Mouse (Mus musculus) heart, adult 9 months (tissue): ENCODE results near the gene Draxin.
"Not testable (repeated sequence)": the region's sequence is repeated elsewhere in the genome, so short reads cannot be mapped to it uniquely, and the experiment has no call there.

Source experiments
- DNase-seq, 2 experiments: peaks; one replicate each; pipeline ENCODE4 v3.0.0; 2022; ENCODE audit warnings: low spot score in 2 of 2

Gene Draxin

DNA sequence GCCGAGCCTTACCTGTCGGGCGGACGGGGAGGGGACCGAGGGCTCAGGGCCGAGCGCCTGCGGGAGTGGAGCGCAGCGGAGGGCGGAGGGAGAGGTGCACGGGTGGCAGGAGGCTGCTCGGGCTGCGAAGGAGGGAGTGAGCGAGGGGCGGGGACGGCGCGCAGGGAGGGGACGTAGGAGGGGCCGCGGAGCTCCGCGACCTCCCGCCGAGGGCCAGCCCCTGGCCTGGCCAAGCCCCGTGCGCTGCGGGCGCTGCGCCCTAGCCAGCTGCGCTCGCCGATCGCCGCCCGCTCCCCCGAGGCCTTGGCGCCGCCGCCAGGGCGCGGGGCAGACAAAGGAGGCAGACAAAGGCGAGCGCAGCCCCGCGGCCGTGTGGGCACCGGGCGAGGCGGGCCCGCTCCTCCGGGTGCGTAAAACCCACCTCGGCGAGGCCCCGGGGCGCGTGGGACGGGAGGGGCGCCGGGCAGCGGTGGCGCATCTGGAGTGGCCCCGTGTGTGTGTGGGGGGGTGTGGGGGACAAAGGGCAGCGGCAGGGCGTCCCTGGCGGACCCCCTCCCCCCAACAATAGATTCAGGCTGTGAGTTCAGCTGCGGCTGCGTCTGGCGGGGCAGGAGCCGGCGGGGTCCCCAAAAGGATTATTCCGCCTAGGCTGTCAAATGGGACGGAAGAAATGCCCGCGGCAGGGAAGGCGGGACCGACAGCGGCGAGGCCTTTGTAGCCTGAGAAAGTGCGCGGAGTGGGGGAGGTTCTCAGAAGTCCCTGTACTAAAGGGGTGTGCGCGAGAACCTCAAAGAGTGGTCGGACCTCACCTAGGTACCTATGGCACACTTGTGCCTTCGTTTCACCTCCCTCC lies at the start of gene Draxin:
Draxin (minus strand) TSS at position 138 of the 853 bp plus-strand sequence.
- DNase-seq = no peak

DNA sequence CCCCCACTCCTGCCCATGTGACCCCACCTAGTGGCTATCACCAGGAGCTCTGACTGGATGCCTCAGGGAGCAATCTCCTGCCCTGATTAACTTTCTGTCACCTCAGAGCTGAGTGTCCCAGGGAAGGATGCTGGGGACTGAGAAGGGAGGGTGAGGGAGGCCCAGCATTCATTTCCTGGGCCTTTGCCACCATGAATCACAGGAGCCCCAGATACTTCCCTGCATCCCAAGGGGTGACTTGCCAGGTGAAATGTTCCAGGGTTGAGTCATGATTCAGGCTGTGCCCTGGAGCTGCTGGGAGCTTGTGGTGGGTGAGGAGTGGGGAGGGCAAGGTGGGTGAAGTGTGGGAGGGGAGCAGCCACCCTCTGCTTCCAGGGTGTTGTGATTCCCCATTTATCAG lies 47.2 kb upstream of the Draxin start:
- DNase-seq = no peak

- not testable (repeated sequence) for DNase-seq
These were observed 46.1 kb upstream of the Draxin start for GRCm38 (mm10) chr4:148176603-148177002.

DNA sequence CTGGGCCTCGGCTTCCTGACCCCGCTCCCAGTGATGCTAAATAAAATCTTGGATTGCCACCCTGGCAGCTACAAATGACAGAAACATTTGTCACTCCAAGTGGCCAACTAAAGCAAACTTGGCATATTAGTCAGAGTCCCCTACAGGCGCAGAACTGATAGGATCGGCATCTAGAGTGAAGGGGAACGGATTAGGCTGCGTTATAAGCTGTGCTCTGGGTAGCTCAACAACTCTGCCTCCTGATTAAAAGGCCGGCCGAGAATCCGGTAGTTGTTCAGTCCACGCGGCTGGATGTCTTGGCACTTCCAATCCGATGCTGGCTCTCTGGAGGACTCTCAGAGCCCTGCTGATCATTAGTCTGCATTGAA lies 44.0 kb upstream of the Draxin start:
- DNase-seq = no peak

- no peak for DNase-seq
These were observed 43.5 kb upstream of the Draxin start for GRCm38 (mm10) chr4:148173811-148174494.

DNA sequence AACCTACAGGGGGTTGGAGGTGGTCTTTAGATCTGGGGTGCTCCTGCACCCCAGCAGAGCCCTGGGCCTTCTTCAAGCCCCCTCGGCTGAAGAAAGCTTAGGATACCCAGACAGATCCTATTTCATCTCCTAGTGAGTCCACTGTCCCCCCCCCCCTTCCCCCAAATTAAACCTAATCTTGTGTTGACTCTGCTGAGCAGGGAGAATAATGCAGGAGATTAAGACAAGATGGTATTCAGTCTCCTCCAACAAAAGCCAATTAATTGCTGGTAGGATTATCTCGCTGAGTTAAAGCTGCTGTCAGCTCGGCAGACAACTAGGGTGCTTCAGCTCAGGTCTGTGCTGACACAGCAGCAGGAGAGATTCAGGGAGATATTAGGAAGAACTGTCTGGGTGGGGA lies 40.8 kb upstream of the Draxin start:
- no peak for DNase-seq

DNA sequence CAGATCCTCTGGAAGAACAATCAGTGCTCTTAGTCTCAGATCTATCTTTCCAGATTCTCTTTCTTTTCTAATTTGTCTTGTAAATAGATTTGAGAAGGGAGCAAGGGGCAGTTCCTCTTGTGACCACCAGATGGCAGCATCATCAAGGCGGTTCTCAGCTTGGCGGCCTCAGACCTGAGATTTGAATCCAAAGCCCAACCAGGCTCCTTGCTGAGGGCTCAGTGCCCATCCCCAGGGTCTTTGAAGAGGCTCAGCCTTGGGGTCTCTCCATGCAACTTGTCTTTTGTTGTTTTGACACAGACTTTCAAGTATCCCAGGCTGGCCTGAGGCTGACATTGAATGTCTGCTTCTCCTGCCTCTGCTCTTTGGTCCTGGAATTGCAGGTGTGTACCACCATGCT lies 40.3 kb upstream of the Draxin start:
- DNase-seq = peak in 1 of 2 experiments; percentile 35

DNA sequence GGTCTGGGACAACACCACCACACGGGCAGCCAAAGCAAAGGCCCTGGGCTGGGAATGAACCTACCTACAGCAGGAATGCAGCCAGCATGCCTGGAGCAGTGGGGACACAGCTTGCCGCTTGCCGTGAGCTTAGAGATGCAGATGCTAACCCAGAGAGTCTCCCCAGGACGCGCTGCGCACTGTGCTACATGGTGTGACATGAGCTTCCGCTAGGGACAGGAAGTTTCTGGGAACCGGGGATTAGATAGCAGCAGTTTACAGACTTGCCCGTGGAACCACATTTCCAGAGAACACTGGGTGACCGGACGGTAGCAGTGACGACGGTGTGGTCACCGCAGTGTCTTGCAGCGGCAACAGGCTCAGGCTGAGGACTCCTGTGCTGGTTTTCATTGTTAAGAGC lies 39.1 kb upstream of the Draxin start:
- DNase-seq = no peak

DNA sequence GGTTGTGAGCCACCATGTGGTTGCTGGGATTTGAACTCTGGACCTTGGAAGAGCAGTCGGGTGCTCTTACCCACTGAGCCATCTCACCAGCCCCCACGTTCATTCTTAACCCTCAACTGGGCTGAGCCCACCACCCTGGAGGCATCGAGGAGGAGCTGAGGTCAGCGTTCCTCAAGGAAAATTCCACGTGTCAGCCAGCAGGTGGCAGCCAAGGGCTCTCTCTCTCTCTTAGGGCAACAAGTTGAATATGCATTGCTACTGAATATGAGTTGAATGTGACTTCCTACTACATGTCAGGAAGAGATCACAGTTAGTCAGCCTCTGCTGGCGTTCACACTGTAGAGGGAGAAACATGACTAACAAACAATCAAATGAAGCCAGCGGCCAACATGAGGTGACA lies 37.8 kb upstream of the Draxin start:
- peak in 1 of 2 experiments; percentile 34 for DNase-seq

DNA sequence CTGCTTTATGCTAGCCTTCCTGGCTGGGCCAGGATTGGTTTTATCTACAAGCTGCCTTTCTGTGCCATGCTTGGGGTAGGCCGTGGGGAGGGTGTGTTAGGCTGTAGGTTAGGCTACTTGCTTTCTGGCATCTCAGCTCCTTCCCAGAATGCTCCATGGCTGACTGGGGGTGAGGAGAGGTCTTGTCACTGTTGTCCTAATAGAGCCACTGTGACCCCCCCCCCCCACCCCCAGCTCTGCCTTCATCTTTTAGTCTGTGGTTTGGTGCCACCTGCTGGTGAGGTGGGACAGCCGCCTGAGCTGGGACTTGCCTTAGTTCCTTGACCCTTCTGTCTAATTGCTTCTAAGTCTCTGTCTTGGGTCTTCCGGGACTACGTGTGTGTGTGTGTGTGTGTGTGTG lies 36.5 kb upstream of the Draxin start:
- peak in 1 of 2 experiments; percentile 36 for DNase-seq

- no peak for DNase-seq
These were observed 35.9 kb upstream of the Draxin start for GRCm38 (mm10) chr4:148166431-148166830.

DNA sequence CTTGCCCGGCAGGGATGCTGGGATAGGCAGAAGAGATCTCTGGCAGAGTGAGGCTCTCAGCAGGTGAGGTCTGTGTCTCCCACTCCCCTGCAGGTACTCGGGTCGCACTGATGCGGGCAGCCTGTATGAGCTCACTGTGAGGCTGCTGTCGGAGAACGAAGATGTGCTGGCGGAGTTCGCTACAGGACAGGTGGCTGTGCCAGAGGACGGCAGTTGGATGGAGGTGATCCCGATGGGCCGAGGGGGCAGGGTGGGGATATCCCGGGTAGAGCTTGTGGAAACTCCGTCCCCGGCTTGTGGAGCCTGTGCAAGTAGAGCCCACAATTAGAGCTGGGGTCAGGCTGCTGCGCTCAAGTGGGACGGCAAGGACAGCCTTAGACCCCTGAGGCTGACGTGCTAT lies 35.1 kb upstream of the Draxin start:
- DNase-seq = no peak

- DNase-seq = no peak
These were observed 34.0 kb upstream of the Draxin start for GRCm38 (mm10) chr4:148164461-148164860.

DNA sequence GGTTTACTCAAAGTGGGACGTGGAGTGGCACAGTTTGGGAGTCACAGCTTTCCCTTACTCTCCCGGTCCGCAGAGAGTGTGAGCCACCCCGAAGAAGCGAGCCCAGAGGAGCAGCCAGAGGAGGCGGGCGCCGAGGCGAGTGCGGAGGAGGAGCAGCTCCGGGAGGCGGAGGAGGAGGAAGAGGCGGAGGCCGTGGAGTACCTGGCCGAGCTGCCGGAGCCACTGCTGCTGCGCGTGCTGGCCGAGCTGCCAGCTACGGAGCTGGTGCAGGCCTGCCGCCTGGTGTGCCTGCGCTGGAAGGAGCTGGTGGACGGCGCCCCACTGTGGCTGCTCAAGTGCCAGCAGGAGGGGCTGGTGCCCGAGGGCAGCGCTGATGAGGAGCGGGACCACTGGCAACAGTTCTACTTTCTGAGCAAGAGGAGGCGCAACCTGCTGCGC lies 33.5 kb upstream of the Draxin start:
- peak; percentile 51 to 59 for DNase-seq

- DNase-seq = no peak
These were observed 30.2 kb upstream of the Draxin start, which contains the start of the genes Fbxo44 and Fbxo2 for GRCm38 (mm10) chr4:148160436-148161390. Gene Fbxo44, minus strand, starts transcription at chr4:148160482. Gene Fbxo2, plus strand, starts transcription at chr4:148160621.

GRCm38 (mm10) chr4:148159544-148160435 lies 29.3 kb upstream of the Draxin start:
- peak; percentile 84 to 89 for DNase-seq

DNA sequence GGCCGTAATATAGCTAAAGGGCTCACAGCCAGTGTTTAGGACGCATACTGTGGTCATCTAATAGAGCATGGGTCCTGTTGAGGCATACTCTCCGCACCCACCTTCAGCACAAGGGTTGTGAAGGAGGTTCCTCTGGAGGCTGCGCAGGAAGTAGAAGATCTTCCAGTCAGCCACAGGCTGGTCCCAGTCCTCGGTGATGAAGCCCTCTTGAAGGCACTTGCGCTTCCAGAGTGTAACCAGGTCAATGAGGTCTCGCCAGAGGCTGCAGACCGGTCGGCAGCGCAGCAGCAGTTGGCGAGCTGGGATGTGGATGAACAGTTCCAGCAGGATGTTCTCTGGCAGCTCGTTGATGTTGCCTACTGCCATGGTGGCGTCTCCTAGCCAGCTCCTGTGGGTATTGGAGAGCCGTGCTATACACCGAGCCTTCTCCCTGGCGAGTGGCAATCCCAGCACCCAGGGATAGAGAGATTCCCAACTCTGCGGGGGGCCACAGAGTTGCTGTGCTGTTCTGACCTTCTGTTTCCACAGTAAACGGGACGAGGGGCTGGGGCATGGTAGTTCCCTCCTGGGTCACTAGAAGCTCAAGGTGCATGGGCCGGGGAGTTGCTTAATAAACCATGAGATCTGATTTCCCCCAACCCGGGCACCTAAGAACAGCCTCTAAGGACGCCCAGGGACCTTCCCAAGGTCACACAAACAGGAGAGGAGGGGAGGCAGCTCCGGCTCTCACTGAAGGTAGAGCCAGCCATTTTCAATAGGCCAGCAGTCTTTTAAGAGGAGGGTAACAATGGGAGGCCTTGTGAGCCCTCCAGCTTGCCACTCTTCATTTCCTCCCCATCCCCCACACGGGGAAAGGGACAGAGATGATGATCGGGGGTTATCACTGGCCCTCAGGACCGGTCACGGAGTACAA lies 28.2 kb upstream of the Draxin start:
- no peak for DNase-seq

GRCm38 (mm10) chr4:148154982-148155381 lies 24.5 kb upstream of the Draxin start:
- DNase-seq = no peak

DNA sequence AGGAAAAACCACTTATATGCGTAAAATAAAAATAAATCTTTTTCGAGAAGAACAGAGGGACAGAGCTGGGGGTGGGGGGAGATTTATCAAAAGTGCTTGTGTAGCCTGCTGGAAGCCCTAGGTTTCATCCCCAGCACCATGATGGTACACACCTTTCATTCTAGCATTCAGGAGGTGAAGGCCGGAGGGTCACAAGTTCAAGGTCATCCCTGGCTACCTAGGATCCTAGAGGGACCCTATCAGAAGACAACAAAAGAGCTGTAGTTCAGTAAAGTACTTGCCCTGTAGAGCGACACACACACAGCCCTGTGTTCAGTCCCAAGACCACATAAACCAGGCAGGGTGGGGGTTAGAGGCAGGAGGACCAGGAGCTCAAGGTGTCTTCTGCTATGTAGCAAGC lies 23.5 kb upstream of the Draxin start:
- DNase-seq = no peak

DNA sequence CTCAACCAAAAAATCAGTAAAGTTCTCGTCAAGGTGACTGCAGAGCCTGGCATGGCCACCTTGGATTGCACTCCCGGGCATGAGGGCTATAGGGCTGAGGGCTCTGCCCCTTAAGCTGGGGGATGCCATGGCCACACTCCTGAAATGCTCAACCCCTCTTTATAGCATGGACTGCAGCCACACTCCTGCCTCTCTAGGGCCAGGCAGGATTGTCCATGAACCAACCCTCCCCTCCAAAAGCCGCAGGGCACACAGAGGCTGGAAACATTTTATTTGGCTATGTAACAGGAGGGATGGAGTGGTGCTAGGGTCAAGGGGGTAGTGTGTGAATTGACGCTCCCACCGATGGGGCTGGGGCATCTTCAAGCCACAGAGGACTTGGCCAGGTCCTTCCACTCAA lies 22.0 kb upstream of the Draxin start:
- no peak for DNase-seq
